Mouse (Mus musculus): ENCODE measurements around the gene Srsf4. TPM values are rescaled to one million over a fixed set of nuclear protein-coding genes. Genes with fewer than 3 reads are reported as not detected.

Srsf4 gene
- total RNA-seq, 2 experiments from 2014 or later, result 74.7 to 114 TPM

DNA sequence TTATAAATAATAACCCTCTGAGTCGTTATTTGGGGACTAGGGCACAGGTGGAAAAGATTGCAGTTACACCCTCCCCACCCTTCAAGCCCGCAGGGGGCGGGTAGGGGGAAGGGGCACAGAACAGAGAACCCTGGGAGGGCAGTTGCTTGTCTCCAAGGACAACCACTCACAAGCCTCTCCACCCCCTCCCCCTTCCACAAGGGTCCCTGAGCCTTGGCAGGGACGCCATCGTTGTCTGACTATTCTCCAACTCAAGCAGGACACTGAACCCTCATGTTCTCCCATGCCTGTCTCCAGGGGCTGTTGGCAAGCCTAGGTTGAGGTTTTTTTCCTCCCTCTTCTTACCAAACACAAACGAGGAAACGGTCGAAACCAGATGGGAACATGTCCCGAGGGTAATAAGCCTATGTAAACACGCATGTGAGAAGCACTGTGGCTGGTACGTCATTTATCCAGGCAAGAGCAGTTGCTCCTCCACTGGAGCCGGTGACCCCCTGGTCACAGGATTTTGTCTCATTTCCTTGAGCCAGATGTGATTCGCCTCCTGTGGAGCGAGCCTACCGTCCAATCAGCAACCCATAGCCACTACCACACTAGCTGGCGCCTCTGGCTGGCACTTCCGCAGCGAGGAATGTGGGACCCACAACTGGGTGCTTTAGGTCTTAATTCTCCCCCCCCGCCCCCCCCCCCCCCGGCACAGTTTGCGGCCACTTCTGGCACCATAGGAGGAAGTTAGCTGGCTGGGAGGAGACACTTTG, 37.0 kb downstream of the Srsf4 start:
- no peak for ATAC-seq (replicated peaks; ENCODE audit: low FRiP score, low TSS enrichment, poor library complexity, severe bottlenecking)

DNA sequence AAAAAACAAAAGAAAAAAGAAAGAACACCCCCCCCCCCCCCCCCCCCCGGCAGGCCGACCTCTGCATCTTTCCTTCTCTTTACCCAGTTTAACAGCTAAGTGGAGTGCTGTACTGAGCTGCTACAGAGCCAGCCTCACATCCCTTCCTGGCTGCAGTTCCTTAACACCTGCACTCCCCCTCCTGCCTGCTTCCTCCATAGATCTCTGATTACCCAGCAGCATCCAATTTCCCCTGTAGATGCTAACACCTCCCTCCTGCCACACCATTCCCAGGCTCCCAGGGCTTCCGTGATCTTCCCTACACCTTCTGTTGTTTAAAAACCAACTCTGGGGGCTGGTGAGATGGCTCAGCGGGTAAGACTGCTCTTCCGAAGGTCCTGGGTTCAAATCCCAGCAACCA, 38.1 kb downstream of the Srsf4 start:
- ATAC-seq (replicated peaks; ENCODE audit: low FRiP score, low TSS enrichment, poor library complexity, severe bottlenecking), result no peak

DNA sequence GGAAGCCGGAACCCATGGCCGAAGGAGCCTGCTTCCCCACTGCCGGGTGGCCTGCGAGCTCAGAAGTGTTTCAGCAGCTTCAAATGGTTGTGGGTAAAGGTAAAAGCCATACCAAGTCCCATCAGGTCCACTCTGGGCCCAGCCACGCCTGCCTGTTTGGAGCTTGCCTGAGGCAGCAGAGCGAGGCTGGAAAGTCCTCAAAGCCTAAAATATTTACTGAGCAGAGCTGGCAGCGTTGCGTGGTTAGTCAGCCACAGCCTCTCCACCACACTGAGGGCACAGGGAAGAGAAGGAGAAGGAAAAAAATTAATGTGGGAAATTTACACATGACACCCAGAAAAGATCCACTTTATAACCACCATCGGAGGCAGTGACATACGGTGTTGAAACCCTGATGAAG, 40.1 kb downstream of the Srsf4 start:
- ATAC-seq (replicated peaks; ENCODE audit: low FRiP score, low TSS enrichment, poor library complexity, severe bottlenecking), result no peak

GRCm38 (mm10) chr4:131914046-131914643, 40.7 kb downstream of the Srsf4 start:
- ATAC-seq (replicated peaks; ENCODE audit: low FRiP score, low TSS enrichment, poor library complexity, severe bottlenecking), result no peak

GRCm38 (mm10) chr4:131914891-131915469, 41.6 kb downstream of the Srsf4 start:
- no peak for ATAC-seq (replicated peaks; ENCODE audit: low FRiP score, low TSS enrichment, poor library complexity, severe bottlenecking)

GRCm38 (mm10) chr4:131915821-131916328, 42.5 kb downstream of the Srsf4 start:
- ATAC-seq (replicated peaks; ENCODE audit: low FRiP score, low TSS enrichment, poor library complexity, severe bottlenecking), result no peak

- ATAC-seq (replicated peaks; ENCODE audit: low FRiP score, low TSS enrichment, poor library complexity, severe bottlenecking), result peak; percentile 66
Measured at GRCm38 (mm10) chr4:131916425-131916824, 43.0 kb downstream of the Srsf4 start.

DNA sequence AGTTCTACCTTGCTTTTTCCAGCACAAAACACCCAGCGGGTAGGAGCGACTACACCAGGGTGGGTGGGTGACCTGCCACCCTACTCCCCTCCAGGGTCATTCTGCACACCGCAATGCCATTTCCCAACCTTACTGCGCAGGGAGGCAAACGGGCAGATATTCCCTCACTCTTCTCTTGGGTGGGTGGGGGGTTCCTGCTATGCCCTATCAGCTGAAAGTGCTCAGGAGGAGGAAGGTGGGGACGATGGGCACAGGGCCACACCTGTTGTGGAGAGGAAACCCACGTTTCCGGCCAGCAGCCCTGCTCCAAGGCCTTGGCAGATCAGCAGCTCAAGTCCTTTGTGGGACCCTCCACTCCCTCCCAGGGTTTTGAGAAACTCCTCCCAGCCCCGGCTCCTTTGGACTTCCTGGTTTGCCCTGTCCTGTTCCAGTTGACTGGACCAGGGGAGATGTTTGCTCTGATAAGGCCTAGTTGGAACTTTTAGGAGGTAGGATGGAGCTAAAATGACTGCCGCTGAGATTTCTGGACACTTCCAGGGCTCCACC, 43.7 kb downstream of the Srsf4 start:
- no peak for ATAC-seq (replicated peaks; ENCODE audit: low FRiP score, low TSS enrichment, poor library complexity, severe bottlenecking)

GRCm38 (mm10) chr4:131918026-131918533, 44.7 kb downstream of the Srsf4 start:
- ATAC-seq (replicated peaks; ENCODE audit: low FRiP score, low TSS enrichment, poor library complexity, severe bottlenecking), result no peak

DNA sequence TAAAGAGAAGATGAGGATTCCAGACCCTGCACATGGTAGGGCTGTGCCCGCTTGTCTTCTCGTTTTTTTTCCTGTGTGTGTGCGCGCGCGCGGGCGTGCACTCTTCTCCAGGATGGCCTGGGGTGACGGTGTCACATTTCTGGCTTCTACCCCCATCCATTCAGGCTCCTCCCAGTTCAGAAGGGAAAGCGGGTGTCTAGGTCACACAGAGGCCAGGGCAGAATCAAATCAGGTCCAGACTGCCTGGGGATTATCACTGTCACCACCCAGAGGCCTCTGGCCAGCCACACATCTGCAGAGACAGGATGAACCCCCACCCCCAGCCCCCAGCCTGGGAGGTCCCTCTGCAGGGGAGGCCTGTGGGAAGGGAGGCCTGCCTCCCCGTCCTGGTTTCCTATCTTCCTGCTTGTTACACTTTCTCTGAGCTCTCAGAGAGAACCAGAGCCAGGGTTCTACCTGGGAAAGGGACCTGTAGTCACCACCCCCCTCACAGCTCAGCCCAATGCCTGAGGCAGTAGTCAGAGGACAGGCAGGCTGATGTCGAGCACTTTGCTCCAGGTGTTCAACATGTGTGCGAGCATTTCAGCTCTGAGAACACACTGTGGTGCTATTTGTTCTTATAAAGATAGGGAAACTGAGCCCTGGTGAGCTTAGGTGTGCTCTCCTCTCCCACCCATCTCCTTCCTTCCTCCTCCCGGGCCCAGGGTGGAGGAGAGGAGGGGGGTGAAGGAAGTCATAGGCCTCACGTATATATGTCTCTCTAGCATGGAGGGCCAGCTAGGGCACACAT, 45.5 kb downstream of the Srsf4 start:
- ATAC-seq (replicated peaks; ENCODE audit: low FRiP score, low TSS enrichment, poor library complexity, severe bottlenecking), result no peak

GRCm38 (mm10) chr4:131919506-131920140, 46.2 kb downstream of the Srsf4 start:
- ATAC-seq (replicated peaks; ENCODE audit: low FRiP score, low TSS enrichment, poor library complexity, severe bottlenecking), result no peak

- ATAC-seq (replicated peaks; ENCODE audit: low FRiP score, low TSS enrichment, poor library complexity, severe bottlenecking), result no peak
Measured at GRCm38 (mm10) chr4:131920141-131920594, 46.8 kb downstream of the Srsf4 start.

- no peak for ATAC-seq (replicated peaks; ENCODE audit: low FRiP score, low TSS enrichment, poor library complexity, severe bottlenecking)
Measured at GRCm38 (mm10) chr4:131920595-131921351, 47.4 kb downstream of the Srsf4 start.

DNA sequence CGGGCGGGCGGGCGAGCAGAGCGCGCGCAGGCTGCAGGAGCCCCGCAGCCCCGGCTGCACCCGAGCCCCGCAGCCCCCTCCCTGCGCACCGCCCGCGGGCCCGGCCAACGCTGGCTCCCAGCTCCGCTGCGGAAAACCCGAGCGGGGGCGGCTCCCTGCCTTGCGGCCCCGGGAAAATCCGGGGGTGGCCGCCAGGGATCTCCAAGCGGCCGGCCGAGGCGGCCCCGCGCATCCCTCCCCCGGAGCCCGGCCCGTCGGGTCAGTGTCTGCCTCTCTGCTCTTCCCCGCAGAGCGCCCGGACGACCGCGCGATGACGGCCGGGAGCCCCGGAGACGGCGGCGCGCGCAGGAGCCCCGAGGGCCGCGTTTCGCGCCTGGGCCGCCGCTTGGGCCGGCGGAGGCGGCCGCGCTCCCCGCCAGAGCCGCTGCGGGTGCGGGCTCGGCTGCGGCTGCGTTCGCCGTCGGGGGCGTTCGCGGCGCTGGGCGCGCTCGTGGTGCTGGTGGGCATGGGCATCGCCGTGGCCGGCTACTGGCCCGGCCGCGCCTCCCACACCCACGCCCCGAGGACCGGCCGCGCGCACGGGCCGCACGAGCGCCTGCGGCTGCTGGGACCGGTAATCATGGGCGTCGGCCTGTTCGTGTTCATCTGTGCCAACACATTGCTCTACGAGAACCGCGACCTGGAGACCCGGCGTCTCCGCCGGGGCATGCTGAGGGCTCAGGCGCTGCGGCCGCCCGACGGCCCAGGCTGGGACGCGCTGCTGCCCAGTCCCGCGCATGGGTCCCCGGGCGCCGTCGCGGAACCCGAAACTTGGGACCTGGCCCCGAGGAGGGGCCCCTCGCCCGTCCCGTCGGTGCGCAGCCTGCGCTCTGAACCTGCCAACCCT, 48.3 kb downstream of the Srsf4 start, which contains the start of gene Tmem200b:
Gene Tmem200b (plus strand): TSS at position 311 of the 886 bp plus-strand sequence.
- ATAC-seq (replicated peaks; ENCODE audit: low FRiP score, low TSS enrichment, poor library complexity, severe bottlenecking), result no peak

GRCm38 (mm10) chr4:131922404-131922803, 49.0 kb downstream of the Srsf4 start:
- no peak for ATAC-seq (replicated peaks; ENCODE audit: low FRiP score, low TSS enrichment, poor library complexity, severe bottlenecking)

- no peak for ATAC-seq (replicated peaks; ENCODE audit: low FRiP score, low TSS enrichment, poor library complexity, severe bottlenecking)
Measured at GRCm38 (mm10) chr4:131924096-131924810, 50.8 kb downstream of the Srsf4 start.
